Comparison of ENCODE assay signal across 9 mouse cellular contexts in the genomic region with DNA sequence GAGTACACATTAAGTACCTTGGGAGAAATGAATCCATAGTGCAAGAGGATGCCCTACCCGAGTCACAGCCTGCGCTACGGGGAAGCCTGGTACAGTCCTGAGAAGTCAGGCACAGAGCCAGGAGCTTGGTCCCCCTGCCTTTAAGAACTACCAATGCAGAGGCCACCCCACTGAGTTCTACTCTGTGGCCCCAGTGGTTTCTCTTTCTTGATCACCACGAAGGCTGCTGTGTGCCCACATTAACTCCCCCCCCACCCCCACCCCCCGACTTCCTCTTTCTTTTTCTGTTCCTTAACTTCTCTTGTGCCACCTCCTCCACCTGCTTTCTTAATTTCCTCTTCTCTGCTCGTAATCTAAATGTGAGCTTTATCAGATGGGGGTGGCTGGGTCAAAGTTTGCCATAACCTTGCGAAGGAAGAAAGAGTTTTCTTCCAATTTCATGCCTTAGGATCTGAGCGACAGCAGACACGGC.
DNase-seq lines count a peak whose midpoint lies in the region; ATAC-seq and TF ChIP-seq lines count a peak whose summit lies in the region.
"Had no signal": no experiment of that assay in that cellular context is flagged by ENCODE, and none has a peak within 500 bp of the region (broad histone marks: within the 10 kb centered on the region; RNA-seq: fewer than 3 reads in every experiment).

No protein-coding gene starts in this region.

- ATAC-seq in kidney, embryonic 16.5 days (ENCODE audit: low FRiP score, low TSS enrichment), result no peak

- no peak overlapping the region for H3K4me2 ChIP-seq in kidney, embryonic 16.5 days (replicated peaks; ENCODE audit: low read depth, low read length)

- no peak for TF ChIP-seq POLR2A in thymus, adult 2 months (IDR thresholded peaks at IDR 0.05; ENCODE audit: control insufficient read depth, extremely low read depth, insufficient read depth, low read length, poor library complexity)

- peak overlapping the region; percentile 7 for H3K4me3 ChIP-seq in thymus, adult 2 months (ENCODE audit: control insufficient read depth, insufficient read depth, low read length)
- H3K4me3 ChIP-seq in kidney, embryonic 16.5 days (ENCODE audit: low read length), result no peak overlapping the region

- H3K4me1 ChIP-seq in thymus, adult 2 months (replicated peaks; ENCODE audit: control insufficient read depth, insufficient read depth, low read length), result peaks cover 39% of the 10 kb centered on the region
- peaks cover 15% of the 10 kb centered on the region; the same call in 1 of the 2 replicates for H3K4me1 ChIP-seq in kidney, embryonic 16.5 days (ENCODE audit: insufficient read depth, low read length)

- TF ChIP-seq CTCF in thymus, adult 2 months (IDR thresholded peaks at IDR 0.05; ENCODE audit: borderline replicate concordance, control insufficient read depth, extremely low read depth, insufficient read depth, low read length, poor library complexity), result no peak

- intact Hi-C loops in left cerebral cortex, postnatal 4 days (cut with DNase I), result no loop called here

- H3K27me3 ChIP-seq in thymus, adult 2 months (ENCODE audit: control insufficient read depth, insufficient read depth, low read length), result no peaks in the 10 kb centered on the region
- no peaks in the 10 kb centered on the region for H3K27me3 ChIP-seq in kidney, embryonic 16.5 days (ENCODE audit: insufficient read depth, low read length)

- peak; percentile 8 for DNase-seq in left cerebral cortex, postnatal 4 days
- DNase-seq in left cerebral cortex, adult 8-10 months (ENCODE audit: low spot score in 2 of 2), result no peak
- peak; percentile 31 for DNase-seq in brain, adult 2 months (ENCODE audit: low read depth, low spot score)
- DNase-seq in lung, postnatal 36 days, result peak; percentile 57
- no peak for DNase-seq in thymus, adult 2 months
- DNase-seq in layer of hippocampus, postnatal 25 days (ENCODE audit: extremely low spot score in 1 of 2, low spot score in 1 of 2), result no peak
- DNase-seq in c-Kit-positive CD71-positive TER-119-positive erythroid progenitor cells, embryonic 14.5 days (ENCODE audit: low spot score), result no peak

- WGBS in thymus, adult 2 months, result 7% methylated on average over 9 of the region's 9 CpGs
- 67% methylated on average over 9 of the region's 9 CpGs for WGBS in kidney, embryonic 16.5 days

- no peaks in the 10 kb centered on the region for H3K9me3 ChIP-seq in kidney, embryonic 16.5 days (ENCODE audit: low read length)

- peak overlapping the region; percentile 84 for H3K27ac ChIP-seq in thymus, adult 2 months (ENCODE audit: control insufficient read depth, insufficient read depth, low read length)
- no peak overlapping the region for H3K27ac ChIP-seq in kidney, embryonic 16.5 days (ENCODE audit: low read length)
- H3K27ac ChIP-seq: kidney, postnatal 0 days had no signal

- H3K9ac ChIP-seq in kidney, embryonic 16.5 days (replicated peaks; ENCODE audit: low read length), result no peak overlapping the region

- no peaks in the 10 kb centered on the region for H3K36me3 ChIP-seq in thymus, adult 2 months (ENCODE audit: control insufficient read depth, insufficient read depth, low read length)
- no peaks in the 10 kb centered on the region for H3K36me3 ChIP-seq in kidney, embryonic 16.5 days (ENCODE audit: insufficient read depth, low read length)

Comparison
In these comparisons a context has a peak if more than half of its experiments do, and no peak if none do; other contexts are left out.
1. DNase-seq: peak in left cerebral cortex, postnatal 4 days (single experiment), brain, adult 2 months (single experiment) and lung, postnatal 36 days (single experiment); none in left cerebral cortex, adult 8-10 months (0 of 2), thymus, adult 2 months (single experiment), layer of hippocampus, postnatal 25 days (0 of 2) and c-Kit-positive CD71-positive TER-119-positive erythroid progenitor cells, embryonic 14.5 days (single experiment).